Mouse (Mus musculus): ENCODE results near the gene Hapln2.

The Hapln2 gene

GRCm38 (mm10) chr3:88027434-88028186, at the start of gene Hapln2:
Gene Hapln2 (minus strand): TSS chr3:88027583.
- DNase-seq (ENCODE audit: inconsistent ontology term) = no peak

DNA sequence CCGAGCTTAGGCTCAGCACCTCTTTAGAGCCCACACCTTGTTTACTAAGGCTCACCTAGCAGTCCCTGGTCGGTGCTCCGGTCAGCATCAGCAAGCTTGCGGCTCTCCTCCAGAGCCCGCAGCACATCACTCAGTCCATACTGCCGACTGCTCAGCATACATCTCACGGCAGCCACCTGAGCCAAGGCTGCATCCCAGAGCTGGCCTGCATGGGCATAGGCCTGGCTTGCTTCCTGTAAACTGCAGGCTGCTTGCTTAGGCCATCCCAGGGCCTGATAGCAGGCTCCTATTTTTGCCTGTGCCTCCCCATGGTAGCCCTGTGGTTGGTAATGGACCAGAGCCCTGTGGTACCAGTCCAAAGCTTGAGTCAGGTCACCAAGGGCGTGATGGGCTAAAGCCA, 47.4 kb upstream of the Hapln2 start:
- DNase-seq (ENCODE audit: inconsistent ontology term) = no peak

- DNase-seq (ENCODE audit: inconsistent ontology term) = no peak
These were observed 47.0 kb upstream of the Hapln2 start for GRCm38 (mm10) chr3:88074351-88074750.

GRCm38 (mm10) chr3:88073631-88074030, 46.2 kb upstream of the Hapln2 start:
- no peak for DNase-seq (ENCODE audit: inconsistent ontology term)

GRCm38 (mm10) chr3:88071783-88072182, 44.4 kb upstream of the Hapln2 start:
- peak; percentile 84 for DNase-seq (ENCODE audit: inconsistent ontology term)

DNA sequence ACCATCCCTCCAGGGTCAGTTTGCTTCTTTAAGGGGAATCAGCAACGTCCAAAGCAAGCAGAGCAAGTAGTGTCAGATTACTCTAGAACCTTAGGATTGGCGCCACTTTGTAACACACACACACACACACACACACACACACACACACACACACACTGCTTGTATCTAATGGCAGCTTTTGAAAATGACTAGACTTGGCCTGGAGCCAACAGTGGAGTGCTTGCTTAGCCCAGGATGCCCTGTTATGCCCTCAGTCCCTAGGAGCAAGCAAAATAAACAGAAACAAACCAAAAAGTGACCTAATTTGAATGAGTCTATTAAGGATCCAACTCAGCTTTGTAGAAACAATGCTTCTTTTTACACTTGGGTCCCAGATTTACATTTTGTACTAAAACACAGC, 41.0 kb upstream of the Hapln2 start:
- DNase-seq (ENCODE audit: inconsistent ontology term) = no peak

DNA sequence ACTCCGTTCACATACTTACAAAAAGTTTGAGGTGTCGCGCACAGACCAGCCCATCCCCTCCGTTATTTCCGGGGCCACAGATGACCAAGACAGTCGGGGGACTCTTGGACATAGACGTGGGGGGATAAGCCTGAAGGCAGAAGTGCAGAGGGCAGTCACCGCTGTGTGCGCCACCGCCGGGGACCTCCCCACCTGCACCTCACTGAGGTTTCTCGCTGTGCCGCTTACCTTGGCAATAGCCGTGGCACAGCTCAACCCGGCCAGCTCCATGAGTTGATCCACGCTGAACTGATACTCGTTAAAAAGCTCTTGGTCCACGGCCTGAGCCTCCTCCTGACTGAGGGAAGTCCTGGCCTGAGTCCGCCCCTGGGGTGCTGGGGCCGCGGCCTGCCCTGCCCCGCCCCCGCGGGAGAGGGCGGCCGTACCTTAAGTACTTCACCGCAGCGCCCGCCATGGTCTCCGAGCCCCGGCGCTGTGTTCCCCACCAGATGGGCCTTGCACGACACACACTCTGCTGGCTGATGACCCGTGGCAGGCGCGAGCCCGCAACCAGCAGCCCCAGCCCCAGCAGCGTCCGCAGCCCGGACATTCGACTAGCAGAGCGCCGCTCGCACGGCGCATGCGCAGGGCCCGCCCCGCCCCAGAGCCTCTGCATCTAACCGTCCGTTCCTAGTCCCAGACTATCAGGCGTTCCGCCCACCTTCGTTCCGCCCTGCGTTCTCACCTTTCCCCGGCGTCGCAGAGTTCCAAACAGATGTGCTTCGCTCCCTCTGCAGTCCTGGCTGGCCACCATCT, 30.7 kb upstream of the Hapln2 start, which contains the start of gene Naxe:
Naxe (minus strand) TSS at position 594 of the 795 bp plus-strand sequence.
- peak; percentile 94 for DNase-seq (ENCODE audit: inconsistent ontology term)

- DNase-seq (ENCODE audit: inconsistent ontology term) = no peak
These were observed 29.6 kb upstream of the Hapln2 start for GRCm38 (mm10) chr3:88057030-88057429.

DNA sequence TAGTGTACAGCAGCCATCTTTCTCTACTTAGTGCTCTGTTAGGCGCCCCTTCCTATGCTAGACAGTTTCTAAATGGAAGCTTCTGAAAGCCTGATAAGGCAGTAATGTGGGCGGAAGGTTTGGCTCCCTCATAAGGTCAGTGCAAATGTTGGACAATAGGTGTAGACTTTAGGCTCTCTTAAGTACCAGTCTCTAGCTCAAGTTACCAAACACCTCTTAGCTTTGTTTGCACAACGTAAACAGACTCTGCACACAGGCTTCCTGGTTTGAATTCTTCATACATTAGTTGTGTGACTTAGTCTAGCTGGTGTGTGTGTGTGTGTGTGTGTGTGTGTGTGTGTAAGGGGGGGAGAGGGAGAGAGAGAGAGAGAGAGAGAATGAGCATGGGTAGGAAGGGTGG, 22.1 kb upstream of the Hapln2 start:
- no peak for DNase-seq (ENCODE audit: inconsistent ontology term)

GRCm38 (mm10) chr3:88042661-88043421, 15.5 kb upstream of the Hapln2 start, which contains the start of gene Gpatch4:
Gene Gpatch4 (plus strand): TSS chr3:88043108.
- peak; percentile 78 for DNase-seq (ENCODE audit: inconsistent ontology term)

DNA sequence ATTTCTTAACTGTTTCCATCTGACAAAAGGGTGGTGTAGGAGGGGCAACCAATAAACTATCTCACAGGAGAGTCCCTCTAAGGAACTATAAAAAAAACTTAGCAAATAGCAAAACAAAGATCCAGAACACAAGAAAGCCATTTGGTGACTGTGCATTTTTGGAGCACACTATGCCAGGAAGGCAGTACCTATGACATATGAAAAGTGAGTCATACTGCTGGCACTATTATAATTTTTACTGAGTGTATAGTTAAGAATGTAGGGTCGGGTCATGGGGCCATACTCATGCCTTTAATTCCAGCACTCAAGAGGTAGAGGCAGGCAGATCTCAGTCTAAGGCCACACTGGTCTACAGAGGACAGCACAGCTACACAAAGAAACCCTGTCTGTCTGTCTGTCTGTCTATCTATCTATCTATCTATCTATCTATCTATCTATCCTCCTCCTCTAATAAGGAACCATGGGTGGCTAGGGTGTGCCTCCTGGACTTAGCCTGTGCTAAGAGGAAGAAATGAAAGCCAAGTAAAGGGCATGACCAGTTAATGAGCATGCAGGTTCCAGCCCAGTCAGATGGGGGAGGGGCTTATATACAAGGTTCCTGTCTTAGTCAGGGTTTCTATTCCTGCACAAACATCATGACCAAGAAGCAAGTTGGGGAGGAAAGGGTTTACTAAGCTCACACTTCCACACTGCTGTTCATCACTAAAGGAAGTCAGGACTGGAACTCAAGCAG, 8.3 kb upstream of the Hapln2 start:
- no peak for DNase-seq (ENCODE audit: inconsistent ontology term)

DNA sequence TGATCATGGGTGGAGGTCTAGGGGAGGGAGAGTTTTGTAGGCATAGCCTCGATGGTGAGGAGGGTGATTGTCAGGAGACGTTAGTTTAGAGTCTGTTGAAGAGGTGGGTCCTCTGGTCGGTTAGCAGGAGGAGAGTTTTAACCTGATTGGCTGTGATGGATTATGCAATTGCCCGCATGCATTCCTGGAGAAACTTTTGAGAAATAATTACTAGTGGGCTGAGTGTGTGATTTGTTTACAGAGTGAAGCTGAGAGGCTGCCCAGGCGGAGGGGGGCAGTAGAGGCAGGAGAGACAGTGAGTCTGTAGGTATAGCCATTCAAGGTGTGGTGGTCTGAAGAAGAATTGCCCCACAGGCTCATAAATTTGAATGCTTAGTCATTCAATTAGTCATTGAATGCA, 6.1 kb upstream of the Hapln2 start:
- DNase-seq (ENCODE audit: inconsistent ontology term) = no peak

- DNase-seq (ENCODE audit: inconsistent ontology term) = peak; percentile 14
These were observed 3.4 kb upstream of the Hapln2 start for GRCm38 (mm10) chr3:88030608-88031395.

DNA sequence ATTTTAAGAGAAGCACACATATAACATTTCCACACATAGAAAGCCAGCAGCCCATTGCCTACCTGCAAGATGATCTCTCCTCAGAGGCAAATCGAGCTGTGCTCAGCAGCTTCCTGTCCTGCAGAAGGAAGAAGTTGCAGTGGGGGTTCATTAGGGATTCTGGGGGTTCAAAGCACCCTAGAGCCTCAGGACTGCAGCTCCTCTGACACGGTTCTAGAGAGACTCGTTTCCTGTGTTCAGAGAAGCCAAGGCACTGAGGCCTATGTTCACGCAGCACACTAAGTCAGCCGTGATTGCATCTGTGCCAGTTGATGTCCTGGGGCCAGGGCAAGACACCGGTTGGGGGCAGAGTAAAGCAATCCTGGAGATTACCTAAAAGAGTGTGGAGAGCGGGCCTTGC, 560 bp downstream of the Hapln2 start:
- no peak for DNase-seq (ENCODE audit: inconsistent ontology term)

DNA sequence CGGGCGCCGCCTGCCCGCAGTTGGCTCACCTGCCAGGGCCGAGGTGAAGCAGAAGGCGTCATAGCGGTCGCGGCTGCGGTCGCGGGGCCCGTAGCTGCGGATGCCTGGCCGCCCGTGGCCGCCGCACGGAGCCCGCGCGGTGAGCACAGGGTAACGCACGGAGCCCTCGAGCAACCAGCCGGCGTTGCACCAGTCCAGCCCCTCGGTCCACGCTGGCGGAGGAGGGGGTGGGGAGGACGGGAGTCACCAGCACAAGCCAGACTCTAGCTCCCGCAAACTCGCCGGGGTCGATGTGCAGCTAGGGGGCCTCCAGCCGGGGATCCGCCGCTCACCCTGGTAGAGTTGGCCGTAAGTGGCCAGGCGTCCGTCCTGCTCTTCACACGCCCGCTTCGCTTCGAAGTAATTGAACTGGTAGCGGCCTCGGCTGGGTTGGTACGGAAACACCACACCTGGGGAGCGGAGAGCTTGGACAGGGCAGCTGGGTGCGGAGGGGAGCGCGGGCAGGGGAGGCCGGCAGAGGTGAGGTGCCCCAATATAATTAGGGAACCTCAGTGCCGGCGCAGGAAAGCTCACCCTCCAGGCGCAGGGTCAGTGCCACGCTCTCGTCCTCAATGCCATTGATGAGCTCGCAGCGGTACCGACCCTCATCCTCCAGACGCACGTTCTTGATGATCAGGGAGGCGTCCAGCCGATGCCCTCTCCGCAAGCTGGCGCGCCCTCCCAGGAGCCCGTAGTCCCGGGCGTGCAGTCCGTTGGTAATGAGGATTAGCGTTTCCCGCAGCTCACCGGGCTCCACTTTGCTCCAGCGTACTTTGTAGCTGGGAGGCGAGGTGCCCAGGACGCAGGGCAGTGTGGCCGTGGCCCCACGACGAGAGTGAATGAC, 4.0 kb downstream of the Hapln2 start:
- DNase-seq (ENCODE audit: inconsistent ontology term) = no peak

DNA sequence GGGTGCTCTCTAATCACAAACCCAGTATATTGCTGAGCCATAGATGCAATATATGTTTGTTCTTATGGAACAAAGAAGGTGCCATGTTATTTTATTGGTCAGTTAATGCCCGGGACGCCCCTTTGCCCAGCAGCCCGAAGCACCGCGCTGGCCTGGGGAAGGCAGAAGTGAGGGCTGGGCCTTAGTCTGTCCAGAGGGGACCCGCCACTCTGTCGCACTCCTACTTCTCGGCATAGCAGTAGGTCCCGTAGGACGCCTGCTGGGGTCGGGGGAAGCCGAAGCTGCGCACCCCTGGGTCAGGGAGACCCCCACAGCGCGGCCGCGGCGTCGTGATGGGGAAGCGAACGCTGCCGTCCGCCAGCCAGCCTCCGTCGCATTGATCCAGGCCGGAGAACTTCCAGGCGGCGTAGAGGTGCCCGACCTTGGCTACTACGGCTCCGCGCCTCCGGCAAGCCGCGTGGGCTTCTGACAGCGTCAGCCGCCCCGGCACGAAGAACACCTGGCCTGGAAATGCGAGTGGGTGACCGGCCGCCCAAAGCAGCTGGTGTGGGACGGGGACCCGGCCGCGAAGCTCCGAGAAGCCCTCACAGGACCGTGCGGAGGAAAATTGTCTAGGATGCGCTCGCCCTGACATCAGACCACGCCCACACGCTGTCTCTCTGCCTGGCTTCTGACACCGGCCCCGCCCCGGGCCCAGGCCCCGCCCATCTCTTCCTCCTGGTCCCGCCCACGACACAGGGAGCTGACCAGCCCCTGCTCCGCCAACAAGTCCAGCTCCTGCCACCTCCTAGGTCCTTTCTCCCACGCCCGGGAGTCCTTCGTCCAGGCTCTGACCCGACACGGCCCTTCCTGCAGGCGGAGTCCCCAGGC, 4.8 kb downstream of the Hapln2 start:
- DNase-seq (ENCODE audit: inconsistent ontology term) = peak; percentile 96

- no peak for DNase-seq (ENCODE audit: inconsistent ontology term)
These were observed 16.6 kb downstream of the Hapln2 start for GRCm38 (mm10) chr3:88010634-88011265.
